Mouse (Mus musculus) layer of hippocampus, adult 11-12 months (tissue): ENCODE measurements around the gene Sec13.
"Not testable (repeated sequence)": the region's sequence is repeated elsewhere in the genome, so short reads cannot be mapped to it uniquely, and the experiment has no call there.

Source experiments
- DNase-seq: peaks from one replicate; pipeline ENCODE4 v3.0.0; 2022; ENCODE audit warnings: low spot score

The Sec13 gene

GRCm38 (mm10) chr6:113740236-113741217, at the start of gene Sec13:
Gene Sec13, minus strand, starts transcription at chr6:113740743.
- peak; percentile 85 for DNase-seq

GRCm38 (mm10) chr6:113787459-113787968, 47.0 kb upstream of the Sec13 start:
- DNase-seq, result no peak

GRCm38 (mm10) chr6:113785658-113786057, 45.1 kb upstream of the Sec13 start:
- no peak for DNase-seq

GRCm38 (mm10) chr6:113778229-113778753, 37.7 kb upstream of the Sec13 start:
- no peak for DNase-seq

- DNase-seq, result no peak
Measured at GRCm38 (mm10) chr6:113768804-113769203, 28.3 kb upstream of the Sec13 start.

GRCm38 (mm10) chr6:113761644-113762043, 21.1 kb upstream of the Sec13 start:
- peak; percentile 65 for DNase-seq

- no peak for DNase-seq
Measured at GRCm38 (mm10) chr6:113749119-113749685, 8.7 kb upstream of the Sec13 start.

- no peak for DNase-seq
Measured at GRCm38 (mm10) chr6:113748351-113748750, 7.8 kb upstream of the Sec13 start.

GRCm38 (mm10) chr6:113747284-113747683, 6.7 kb upstream of the Sec13 start:
- no peak for DNase-seq

GRCm38 (mm10) chr6:113745117-113745516, 4.6 kb upstream of the Sec13 start:
- DNase-seq, result no peak

GRCm38 (mm10) chr6:113743111-113743510, 2.6 kb upstream of the Sec13 start:
- no peak for DNase-seq

GRCm38 (mm10) chr6:113742321-113742720, 1.8 kb upstream of the Sec13 start:
- DNase-seq, result no peak

- no peak for DNase-seq
Measured at GRCm38 (mm10) chr6:113741425-113741824, 882 bp upstream of the Sec13 start.

- no peak for DNase-seq
Measured at GRCm38 (mm10) chr6:113737318-113738046, 3.1 kb downstream of the Sec13 start.

GRCm38 (mm10) chr6:113731296-113731695, 9.2 kb downstream of the Sec13 start:
- no peak for DNase-seq

GRCm38 (mm10) chr6:113728181-113728580, 12.4 kb downstream of the Sec13 start:
- no peak for DNase-seq

- DNase-seq, result no peak
Measured at GRCm38 (mm10) chr6:113721061-113721460, 19.5 kb downstream of the Sec13 start.

GRCm38 (mm10) chr6:113719878-113720277, 20.7 kb downstream of the Sec13 start, which contains the start of gene Ghrl:
Gene Ghrl, minus strand, starts transcription at chr6:113719880.
- DNase-seq, result no peak

- no peak for DNase-seq
Measured at GRCm38 (mm10) chr6:113717541-113717940, 23.0 kb downstream of the Sec13 start.

GRCm38 (mm10) chr6:113714797-113715196, 25.7 kb downstream of the Sec13 start:
- DNase-seq, result no peak

GRCm38 (mm10) chr6:113714276-113714675, 26.3 kb downstream of the Sec13 start:
- DNase-seq, result no peak

- not testable (repeated sequence) for DNase-seq
Measured at GRCm38 (mm10) chr6:113713389-113713788, 27.2 kb downstream of the Sec13 start.
